Mouse (Mus musculus) mouse trophoblast stem cell (cell line): ENCODE results near the gene Ccdc33.

Source experiments
- in situ Hi-C, 2 experiments: fragments of 300-500 bp; cut with MseI, MboI; formaldehyde crosslinking; loops; 2 replicates in 1 of 2; 3 replicates in 1 of 2; pipeline ENCODE4 v1.15.1; 2025

Gene Ccdc33

DNA sequence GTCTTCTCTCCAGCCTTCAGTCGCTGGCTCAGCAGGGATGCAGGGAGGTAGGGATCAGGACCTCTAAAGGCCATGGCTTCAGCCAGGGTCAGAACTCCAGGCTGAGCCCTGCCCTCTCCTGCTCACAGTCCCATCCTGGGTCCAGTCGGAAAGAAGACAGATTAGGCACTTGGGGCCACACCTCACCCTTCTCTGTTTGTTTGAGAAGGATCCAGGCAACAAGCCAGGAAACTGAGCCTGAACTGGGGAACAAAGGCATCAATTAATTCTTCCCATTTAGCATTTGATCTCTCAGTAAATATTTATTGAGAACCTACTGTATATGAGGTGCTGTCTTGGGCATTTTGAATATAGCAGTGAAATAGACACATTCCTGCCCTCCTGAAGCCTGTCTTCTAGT is at the start of gene Ccdc33:
Gene Ccdc33, minus strand, starts transcription at position 153 of the 400 bp plus-strand sequence.
- in situ Hi-C loops: no loop called here

DNA sequence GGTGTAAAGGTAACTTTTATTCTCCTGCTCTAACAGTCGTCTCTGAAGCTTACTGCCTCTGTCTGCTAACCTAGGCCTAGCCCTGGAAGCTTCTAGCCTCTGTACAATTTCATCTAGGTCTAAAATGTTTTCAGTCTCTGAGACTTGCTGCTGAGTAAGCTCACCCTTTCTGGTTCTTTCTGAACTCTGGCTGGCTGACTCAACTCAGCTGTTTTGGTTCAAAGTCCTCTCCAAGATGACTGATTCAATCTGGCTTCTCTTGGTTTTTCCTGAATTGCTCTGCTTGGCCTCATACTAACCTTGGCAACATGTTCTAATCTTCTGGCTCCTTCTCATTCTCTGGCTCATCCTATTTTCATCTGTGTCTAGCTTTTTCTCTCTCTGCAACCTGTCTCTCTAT is 47.2 kb upstream of the Ccdc33 start:
- in situ Hi-C loops: no loop called here

DNA sequence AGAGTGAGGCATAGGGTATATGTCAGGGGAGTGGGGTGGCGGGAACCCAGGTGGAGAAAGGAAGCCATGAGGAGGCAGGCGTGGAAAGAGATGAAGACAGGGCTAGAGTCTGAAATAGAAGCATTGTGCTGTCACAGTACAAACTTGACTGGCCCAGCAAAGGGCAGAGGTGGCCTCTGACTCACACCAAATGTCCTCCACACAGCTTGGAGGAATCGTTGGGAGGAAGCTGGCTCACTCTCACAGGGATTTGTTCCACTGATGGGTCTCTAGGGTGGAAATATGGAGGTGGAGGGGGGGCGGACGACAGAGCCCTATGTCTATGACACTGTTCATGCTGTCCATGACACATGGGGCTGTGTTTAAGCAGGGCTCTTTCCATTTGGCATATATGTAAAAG is 44.5 kb upstream of the Ccdc33 start:
- in situ Hi-C loops: no loop called here

DNA sequence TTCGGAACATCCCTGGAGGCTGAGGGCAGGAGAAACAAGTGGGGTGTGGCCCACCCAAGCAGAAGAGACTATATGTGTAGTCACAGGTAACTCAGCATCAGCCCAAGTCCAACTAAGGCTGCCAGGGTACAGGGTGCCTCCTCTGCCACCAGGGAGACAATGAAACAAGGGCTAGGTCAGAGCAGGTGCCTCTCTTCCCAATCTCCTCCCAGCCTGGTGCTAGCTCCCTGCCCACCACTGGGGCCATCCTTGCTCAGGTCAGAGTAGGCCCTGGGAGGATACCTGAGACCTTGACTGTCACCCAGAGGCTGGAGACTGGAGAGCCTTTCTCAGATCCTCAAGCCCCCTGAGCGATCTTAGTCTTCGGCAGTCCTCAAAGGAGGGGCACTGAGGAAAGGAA is 43.5 kb upstream of the Ccdc33 start:
- in situ Hi-C loops: no loop called here

DNA sequence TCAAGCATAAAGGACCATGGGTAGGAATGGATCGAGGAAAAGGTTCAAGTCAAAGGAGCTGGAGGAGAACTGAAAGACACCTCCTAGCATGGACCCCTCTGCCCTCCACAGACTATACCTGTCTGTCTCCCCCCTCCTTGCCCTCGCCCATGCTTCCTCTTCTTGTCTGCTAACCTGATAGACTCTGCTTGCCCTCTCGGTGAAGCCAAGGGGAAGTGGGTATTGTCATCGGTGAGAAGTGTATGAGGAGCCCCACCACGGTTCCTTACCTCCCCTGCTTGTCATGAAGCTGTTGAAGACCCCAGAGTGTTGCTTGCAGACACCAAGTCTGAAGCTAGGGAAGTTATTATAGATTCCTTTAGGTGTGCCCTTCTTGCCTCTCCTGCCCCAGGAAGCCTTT is 41.7 kb upstream of the Ccdc33 start:
- in situ Hi-C loops: no loop called here

DNA sequence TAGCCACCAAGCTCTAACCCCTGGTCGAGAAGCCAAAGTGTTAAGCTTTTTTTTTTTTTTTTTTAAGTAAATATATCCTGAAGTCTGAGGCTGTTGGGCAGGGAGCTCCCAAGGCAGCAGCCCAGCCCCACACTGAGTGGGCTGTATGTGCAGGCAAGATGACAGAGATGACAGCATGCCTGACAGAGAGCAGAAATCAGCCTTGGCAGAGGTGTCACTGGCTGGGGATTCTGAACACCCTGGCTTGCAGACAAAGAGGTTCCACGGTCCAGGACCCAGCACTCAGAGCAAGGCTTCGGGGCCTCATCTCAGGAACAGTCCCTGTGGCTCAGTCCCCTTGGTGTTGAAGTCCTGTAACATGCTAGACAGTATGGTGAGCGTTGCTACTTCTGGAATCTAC is 41.2 kb upstream of the Ccdc33 start:
- in situ Hi-C loops: no loop called here

DNA sequence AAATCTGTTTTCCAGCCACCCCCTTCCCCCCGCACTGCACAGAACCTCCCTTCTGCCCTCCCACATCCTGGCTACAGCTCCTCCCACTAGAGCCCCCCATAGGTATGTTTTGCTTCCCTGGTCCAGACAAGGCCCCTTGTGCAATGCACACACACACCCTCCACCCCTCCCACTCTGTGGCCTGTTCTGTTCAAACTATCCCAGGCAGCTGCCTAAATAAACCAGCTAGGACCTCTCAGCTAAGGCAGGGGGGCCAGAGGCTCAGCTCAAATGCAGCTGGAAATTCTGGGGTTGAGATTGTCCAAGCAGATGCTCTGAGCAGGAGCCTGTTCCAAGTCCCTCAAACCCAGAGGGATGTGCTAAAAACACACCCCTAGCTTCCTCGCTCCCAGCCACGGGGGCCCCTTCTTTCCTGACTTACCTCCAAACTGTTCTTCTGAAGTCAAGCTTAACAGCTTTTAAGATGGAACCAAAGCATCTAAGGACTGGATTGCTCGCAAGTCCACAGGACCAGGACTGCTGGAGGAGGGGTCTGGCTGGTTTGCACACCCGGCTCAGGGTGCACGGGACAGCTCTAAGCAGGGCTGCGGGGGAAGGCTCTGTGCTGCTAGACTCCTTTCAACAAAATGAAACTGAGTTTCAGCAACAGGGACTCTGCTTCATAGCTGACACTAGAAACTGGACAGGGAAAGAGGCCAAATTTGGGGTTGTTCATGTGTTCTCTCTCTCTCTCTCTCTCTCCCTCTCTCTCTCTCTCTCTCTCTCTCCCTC is 40.1 kb upstream of the Ccdc33 start:
- in situ Hi-C loops: no loop called here

DNA sequence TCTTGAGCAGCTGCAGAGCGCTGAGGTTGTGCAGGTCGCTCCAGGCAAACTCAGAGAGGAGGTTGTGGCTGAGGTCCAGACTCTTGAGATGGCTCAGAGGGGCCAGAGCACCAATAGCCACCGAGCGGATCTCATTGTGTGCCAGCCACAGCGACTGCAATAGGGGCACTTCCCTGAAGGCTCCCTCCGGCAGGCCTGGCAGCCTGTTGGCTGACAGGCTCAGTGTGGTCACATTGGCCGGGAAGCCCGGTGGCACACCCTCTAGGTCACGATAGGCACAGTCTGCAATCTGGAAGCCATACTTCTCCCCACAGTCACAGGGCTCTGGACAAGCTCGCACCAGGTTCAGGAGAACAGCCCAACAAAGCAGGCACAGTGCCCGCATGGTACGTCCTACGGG is 39.2 kb upstream of the Ccdc33 start:
- in situ Hi-C loops: no loop called here

DNA sequence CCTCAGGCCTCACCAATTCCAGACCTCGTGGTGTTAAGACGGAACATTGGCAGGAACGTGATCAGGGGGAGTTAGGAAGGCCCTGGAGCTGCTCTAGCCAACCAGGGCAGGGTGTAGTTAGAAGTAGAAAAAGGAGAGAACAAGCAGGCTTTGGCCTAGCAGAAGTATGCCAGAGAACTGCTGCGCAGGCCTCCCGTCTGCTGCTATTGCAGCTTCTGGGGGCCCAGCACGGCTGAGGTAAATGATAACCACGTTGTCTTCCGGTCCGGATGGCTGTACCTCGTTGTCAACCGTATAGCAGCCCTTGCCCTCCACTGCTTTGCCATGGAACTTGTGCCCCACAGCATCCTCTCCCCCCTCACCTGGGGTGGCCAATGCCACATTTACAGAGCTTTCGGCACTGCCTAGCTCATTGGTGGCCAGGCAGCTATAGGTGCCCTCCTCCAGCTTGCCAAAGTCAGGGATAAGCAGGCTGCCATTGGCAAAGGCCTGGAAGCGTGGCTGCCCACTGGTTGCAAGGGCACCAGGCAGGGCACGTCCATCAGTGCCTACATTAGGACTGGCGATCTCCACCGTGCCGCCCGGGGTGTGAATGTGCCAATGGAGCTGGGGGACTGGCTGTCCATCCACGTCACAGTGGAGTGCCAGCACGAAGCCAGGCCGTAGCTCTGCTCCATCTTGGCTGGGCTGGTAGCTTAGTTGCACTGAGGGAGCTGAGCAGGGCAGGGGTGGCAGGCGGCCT is 38.4 kb upstream of the Ccdc33 start:
- in situ Hi-C loops: no loop called here

DNA sequence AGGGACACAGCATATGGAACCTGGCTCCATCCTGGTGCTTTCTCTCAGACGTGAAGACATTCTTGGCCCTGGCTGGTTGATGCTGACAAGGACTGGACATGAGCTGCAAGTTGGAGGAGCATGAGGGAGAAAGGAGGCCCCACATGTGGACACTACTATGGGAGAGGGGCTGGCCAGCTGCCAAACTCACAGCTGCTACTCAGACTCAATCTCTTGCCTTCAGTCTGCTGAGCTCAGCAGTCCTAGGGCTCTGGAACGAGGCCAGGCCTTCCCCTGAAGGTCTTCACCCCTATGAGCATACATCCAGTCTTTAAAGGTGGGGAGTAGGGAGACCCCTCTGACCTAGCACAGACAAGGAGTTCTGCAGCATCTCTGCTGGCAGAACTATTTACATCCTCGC is 36.7 kb upstream of the Ccdc33 start:
- in situ Hi-C loops: no loop called here

DNA sequence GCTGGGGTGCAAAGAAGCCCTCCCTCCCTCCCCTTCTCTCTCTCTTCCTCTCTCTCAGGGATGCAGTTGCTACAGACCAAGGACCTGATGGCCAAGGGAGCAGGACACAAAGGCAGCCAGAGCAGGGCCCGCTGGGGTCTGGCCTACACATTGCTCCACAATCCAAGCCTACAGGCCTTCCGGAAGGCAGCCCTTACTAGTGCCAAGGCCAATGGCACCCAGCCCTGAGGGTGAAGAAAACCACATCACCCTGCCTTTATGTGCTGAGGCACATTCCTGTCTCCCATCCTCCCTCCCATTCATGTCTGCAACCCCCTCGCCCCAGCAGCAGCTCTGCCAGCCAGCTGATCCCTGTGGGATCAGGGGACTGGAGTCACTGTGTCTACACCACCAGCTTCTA is 34.5 kb upstream of the Ccdc33 start:
- in situ Hi-C loops: no loop called here

DNA sequence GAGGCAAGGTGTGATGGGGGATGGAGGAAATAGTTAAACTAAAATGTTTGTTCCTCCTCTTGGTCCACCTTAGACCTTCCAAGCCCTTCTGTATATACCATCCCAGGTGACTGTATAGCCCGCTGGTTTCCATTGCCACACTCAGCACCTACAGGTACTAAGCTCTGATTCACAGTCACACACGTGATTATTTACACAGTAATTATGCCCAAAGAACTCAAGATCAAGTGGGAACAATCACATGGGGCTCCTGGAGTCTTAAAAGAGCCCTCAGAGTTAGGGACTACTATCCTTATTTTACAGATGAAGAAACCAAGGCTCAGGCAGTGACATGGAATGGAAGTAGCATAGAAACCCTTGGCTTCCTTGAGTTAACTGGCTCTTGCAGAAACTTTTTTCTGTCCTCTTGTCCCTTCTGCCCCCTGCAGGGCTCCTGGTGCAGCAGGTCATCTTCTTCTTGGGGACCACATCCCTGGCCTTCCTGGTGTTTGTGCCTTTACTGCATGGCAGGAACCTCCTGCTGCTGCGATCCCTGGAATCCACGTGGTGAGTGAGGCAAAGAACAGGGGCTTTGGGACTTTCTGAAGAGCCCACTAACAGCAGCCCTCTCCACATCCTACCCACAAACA is 32.2 kb upstream of the Ccdc33 start:
- in situ Hi-C loops: no loop called here

DNA sequence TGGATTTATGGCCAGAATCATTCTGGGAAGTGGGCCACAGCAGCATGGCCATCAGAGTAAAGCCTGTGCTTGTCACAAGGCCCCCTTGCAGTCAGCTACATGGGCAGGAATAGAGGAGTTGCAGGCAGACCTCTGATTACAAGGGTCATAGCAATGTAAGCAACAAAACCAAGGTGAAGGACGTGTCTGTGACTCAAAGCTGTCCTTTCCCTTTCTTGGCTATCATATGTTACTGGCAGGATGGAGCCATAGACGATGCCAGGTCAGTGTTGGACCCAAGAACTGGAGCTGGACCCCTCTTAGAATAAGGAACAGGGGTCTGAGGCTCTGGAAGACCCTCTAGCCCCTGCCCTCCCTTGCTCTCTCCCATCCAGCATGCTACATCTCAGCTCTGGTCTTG is 30.2 kb upstream of the Ccdc33 start:
- in situ Hi-C loops: no loop called here

DNA sequence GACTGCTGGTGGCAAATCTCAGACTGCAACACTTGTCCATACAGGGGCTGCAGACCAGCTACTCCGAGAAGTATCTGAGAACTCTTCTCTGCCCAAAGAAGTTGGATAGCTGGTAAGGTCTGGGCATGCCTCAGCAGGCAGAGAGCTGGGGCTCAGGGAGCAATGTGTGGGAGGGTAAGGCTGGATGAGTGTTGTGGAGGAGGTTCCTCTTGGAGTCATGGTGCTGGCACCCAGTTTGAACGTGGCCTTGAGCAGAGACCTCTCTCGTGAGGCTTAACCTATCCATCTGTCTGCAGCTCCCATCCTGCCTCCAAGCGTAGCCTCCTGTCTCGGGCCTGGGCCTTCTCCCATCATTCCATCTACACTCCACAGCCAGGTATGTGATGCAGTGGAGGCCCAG is 26.8 kb upstream of the Ccdc33 start:
- in situ Hi-C loops: no loop called here

DNA sequence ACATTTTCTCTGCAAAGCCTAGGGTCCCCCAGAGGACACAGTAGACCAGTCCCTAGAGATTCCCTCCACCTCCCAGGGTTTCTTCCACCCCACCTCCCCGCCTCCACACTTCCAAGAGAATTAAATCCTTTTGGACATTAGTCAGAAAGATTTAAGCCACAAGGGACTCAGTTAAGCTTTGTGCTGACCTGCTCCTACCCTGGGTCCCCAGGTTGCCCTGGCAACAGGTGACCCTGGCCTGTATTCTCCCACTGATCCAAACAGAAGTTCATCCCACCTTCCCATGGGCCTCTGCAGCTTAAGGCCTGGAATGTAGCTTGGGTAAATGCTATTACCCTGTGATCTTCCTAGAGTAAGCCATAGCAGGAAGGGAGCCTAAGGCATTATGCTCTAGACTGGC is 26.0 kb upstream of the Ccdc33 start:
- in situ Hi-C loops: no loop called here

DNA sequence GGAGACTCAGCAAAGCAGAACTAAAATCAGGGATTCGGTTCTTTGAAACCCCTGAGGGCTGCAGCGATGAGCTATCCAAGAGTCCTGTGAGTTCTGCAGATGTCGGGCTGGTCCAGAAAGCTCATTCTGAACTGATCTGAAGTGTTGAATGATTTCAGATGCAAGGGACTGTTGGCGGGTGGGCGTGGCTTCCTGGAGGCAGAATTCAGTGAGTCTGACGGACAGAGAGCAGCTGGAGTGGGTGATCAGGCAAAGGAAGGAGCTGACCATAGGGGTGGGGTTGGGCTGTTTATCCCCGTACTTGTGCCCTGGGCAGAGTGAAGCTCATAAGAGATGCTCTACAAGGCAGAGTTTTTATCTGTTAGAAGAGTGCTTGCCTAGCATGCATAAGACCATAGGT is 24.8 kb upstream of the Ccdc33 start:
- in situ Hi-C loops: no loop called here

DNA sequence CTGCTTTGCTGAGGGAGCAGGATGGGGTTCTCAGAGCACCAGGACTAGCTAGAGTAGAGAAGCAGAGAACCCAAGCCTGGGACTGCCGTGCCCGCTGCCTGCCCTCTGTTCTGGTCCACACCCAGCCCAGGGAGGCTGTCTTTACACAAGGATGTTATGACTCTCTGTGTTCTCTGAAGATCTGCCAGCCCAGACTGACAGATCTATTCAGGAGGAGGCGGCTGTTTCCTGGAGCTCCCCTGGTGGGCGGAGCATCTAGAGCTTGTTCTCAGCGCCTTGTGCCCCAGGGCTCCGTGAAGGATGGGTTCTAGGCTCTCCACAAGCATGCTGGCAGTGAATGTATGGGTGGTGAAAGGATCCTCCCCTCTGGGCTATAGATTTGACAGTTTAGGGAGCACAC is 21.3 kb upstream of the Ccdc33 start:
- in situ Hi-C loops: no loop called here

DNA sequence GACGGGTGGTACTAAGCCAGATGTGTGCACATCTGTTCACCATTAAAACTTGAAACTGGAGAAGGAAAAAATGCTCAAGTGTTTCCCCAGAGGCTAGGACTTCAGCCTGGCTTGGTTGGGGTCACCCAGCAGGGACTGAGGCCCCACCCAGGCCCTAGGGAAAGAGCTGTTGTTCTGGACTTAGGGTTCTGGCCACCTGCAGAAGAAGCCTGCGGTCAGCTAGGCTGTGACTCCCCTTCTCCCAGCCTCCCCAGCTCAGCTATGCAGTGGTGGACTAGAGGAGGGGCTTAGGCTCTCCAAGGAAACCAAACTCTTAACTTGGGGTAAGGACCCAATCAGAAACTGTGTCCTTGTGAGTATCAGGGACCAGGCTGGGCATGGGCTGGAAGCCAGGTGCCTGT is 17.3 kb upstream of the Ccdc33 start:
- in situ Hi-C loops: no loop called here

DNA sequence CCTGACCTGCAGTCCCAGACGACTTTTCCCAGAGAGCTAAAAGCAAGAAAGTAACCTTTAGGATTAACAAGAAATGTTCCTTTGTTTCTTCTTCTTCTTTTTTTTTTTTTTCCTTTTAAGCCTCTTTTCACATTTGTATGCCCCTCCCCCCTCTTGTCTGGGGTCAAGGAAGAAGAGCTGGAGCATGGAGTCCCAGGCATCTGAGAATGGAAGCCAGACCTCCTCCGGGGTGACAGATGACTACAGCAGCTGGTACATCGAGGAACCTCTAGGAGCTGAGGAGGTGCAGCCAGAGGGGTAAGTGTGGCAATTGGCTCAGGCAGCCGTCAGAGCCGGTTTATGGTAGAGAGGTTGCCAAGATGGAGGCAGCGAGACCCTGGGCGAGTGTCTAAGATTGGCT is 16.3 kb upstream of the Ccdc33 start:
- in situ Hi-C loops: no loop called here

DNA sequence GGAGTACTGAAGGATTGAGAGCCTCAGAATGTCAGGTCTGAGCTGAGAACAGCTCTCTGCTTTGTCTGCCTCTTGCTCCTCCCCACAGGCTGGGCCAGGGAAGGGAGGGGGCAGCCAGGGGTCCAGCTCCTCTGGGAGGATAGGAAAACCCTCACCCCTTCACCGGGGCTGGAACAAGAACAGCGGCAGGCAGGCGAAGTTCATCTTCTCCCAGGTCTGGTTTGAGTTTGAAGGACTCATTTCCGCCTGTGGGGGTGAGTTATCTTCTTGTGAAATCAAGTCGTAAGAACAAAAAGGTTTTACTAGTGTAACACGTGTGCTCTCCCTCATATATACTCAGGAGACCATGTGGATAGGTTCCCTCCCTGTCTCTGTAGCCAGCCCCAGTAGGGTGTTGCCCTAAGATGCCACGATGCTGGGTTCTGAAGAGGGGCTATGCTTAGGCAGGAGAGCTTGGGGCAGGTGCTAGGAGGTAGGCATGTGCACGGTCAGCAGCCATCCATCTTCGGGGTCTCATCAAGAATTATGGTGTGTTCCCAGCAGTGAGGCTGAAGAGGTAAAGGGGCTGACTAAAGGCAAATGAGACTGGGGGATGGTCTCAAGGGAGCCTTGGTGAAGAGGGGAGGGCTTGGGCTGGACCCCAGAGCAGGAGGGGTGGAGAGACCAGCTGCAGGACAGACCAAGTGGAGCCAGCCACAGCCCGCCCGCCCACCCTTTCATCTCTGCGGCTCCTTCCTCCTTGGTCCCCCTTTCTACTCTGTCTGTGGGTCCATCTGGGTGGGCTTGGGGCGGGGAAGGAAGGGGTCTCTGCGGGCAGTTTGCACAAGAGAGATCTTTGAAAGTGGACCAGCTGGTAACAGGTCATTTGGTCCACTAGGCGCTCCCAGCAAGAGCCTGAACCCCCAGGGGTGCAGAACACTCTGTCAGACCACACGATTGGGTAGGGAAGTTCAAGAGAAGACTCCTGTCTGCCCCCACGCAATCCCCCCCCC is 15.6 kb upstream of the Ccdc33 start:
- in situ Hi-C loops: no loop called here

DNA sequence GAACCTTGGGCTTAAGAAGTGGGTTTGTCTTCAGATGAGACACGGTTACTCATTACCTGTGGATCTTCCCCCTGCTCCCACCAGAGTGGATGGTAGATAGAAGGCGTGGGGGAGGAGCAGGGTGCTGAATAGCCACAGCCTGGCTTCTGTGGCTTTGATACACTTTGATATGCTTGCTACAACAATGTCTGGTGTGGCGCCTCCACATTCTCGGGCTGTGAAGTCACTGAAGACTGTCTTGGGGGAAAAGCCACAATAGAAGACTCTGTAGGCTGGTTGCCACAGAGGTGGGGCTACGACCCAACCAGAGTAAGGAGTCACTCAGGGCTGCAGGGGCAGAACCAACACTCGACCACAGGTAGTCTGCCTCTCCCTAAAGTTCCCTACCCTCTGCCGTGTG is 13.1 kb upstream of the Ccdc33 start:
- in situ Hi-C loops: no loop called here

DNA sequence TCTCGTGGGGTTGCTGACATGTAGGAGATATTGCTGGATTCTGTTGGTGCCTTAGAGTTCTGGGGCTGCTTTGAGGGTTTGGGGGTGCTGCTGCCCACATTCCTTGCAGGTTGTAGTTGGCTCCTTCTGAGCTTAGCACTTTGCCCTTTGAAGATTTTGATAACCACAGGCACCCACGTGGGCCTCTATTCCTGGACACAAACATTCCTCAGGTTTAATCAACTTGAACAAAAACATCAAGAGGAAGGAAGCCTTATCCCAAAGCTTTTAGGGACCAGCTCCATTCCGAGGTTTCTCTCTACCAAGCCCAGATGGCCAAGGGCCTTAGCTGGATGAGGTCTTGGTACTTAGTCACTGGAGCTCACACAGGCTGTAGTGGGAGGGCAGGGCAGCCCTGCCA is 12.3 kb upstream of the Ccdc33 start:
- in situ Hi-C loops: no loop called here
